Mouse (Mus musculus) embryonic fibroblast, embryonic 13.5 days (primary cell): ENCODE measurements around the gene Armcx1.

Experiments
- CTCF ChIP-seq: IDR thresholded peaks from 2 replicates; pipeline ENCODE4 v1.5.1; 2011; ENCODE audit warnings: mild to moderate bottlenecking, control low read depth, low read length, moderate library complexity, borderline replicate concordance; ENCODE audit not compliant: insufficient read depth
- POLR2A ChIP-seq: IDR thresholded peaks from 2 replicates; pipeline ENCODE4 v1.6.1; 2011; ENCODE audit warnings: low read depth, mild to moderate bottlenecking, control low read depth, low read length, moderate library complexity

GRCm38 (mm10) chrX:134746459-134746858 lies 28.7 kb downstream of the Armcx1 start:
- TF ChIP-seq CTCF = peak; percentile 63; the same call in 1 of the 2 replicates
- TF ChIP-seq POLR2A = no peak
